Comparison of ENCODE assay signal across 20 mouse cellular contexts in the genomic region with DNA sequence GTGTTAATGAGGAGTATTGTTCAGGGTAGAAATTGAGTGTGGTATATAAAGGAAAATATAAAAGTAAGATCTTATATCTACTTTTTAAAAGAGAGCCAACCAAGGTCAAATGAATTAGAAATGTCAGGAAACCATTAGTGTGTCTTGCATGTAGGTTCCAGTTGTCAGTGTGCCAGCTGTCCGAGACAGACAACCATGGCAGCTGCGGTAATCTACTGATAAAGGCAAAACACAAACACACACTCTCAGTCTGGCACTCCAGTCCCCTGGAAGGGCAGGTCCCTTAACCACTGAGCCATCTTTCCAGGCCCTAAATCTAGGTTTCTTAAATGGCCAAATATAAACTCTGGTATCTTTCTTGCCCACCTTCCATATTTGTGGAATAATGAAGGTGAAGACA.
"Had no signal": no experiment of that assay in that cellular context is flagged by ENCODE, and none has a peak within 500 bp of the region (broad histone marks: within the 10 kb centered on the region; RNA-seq: fewer than 3 reads in every experiment).

No protein-coding gene starts in this region.

- H3K9me3 ChIP-seq: lung, embryonic 15.5 days; midbrain, embryonic 13.5 days; midbrain, embryonic 15.5 days; neural tube, embryonic 13.5 days; neural tube, embryonic 15.5 days had no signal

- DNase-seq: lung, adult 2 months; lung, postnatal 14 days; lung, postnatal 36 days; retina, postnatal 1 day; right cerebral cortex, adult 18-20 months; right cerebral cortex, postnatal 25 days; right cerebral cortex, postnatal 4 days; spleen, adult 18-20 months; thymus, adult 18-20 months; thymus, postnatal 14 days; thymus, postnatal 36 days had no signal

- H3K9ac ChIP-seq: lung, embryonic 15.5 days; midbrain, embryonic 13.5 days; midbrain, embryonic 15.5 days; neural tube, embryonic 13.5 days; neural tube, embryonic 15.5 days had no signal

- H3K27ac ChIP-seq: lung, embryonic 15.5 days; macrophage; midbrain, embryonic 13.5 days; midbrain, embryonic 15.5 days; neural tube, embryonic 13.5 days; neural tube, embryonic 15.5 days had no signal

- H3K4me1 ChIP-seq: lung, embryonic 15.5 days; megakaryocyte, embryonic 14.5 days; midbrain, embryonic 13.5 days; midbrain, embryonic 15.5 days; neural tube, embryonic 13.5 days had no signal

- H3K4me3 ChIP-seq: lung, embryonic 15.5 days; megakaryocyte, embryonic 14.5 days; midbrain, embryonic 13.5 days; midbrain, embryonic 15.5 days; neural tube, embryonic 13.5 days; neural tube, embryonic 15.5 days had no signal

- H3K27me3 ChIP-seq: lung, embryonic 15.5 days; megakaryocyte, embryonic 14.5 days; midbrain, embryonic 13.5 days; midbrain, embryonic 15.5 days; neural tube, embryonic 13.5 days; neural tube, embryonic 15.5 days had no signal

- H3K4me2 ChIP-seq: lung, embryonic 15.5 days; midbrain, embryonic 11.5 days; midbrain, embryonic 13.5 days; midbrain, embryonic 15.5 days; neural tube, embryonic 13.5 days; neural tube, embryonic 15.5 days had no signal

- ATAC-seq: lung, postnatal 0 days; midbrain, embryonic 13.5 days; midbrain, embryonic 15.5 days had no signal

- H3K36me3 ChIP-seq: lung, embryonic 15.5 days; midbrain, embryonic 13.5 days; midbrain, embryonic 15.5 days; neural tube, embryonic 13.5 days; neural tube, embryonic 15.5 days had no signal
